Mouse (Mus musculus) midbrain, embryonic 14.5 days (tissue): ENCODE measurements around the gene 1700017B05Rik. TPM values are rescaled to one million over a fixed set of nuclear protein-coding genes. Genes with fewer than 3 reads are reported as not detected.

ENCODE experiments used
- ATAC-seq: fragments of 200-750 bp; cut with Nextera tagmentation; 2 replicates; pipeline ENCODE4 v1.8.0; 2017; ENCODE audit warnings: moderate number of reproducible peaks, moderate library complexity; ENCODE audit not compliant: low FRiP score, low TSS enrichment
- DNase-seq: peaks from one replicate; pipeline ENCODE4 v3.0.0-alpha.2; 2015
- H3K27ac ChIP-seq: fragments of 300-500 bp; sonication (generic); replicated peaks from 2 replicates; pipeline ENCODE4 v1.5.1; 2014; ENCODE audit warnings: mild to moderate bottlenecking, low read depth, low read length, moderate library complexity
- H3K27me3 ChIP-seq: fragments of 300-500 bp; sonication (generic); 2 replicates; pipeline ENCODE4 v1.6.1; 2014; ENCODE audit warnings: low read length, control low read depth, mixed read lengths; ENCODE audit not compliant: control insufficient read depth, insufficient read depth
- H3K36me3 ChIP-seq: fragments of 300-500 bp; sonication (generic); 2 replicates; pipeline ENCODE4 v1.6.1; 2014; ENCODE audit warnings: low read length, control low read depth; ENCODE audit not compliant: control insufficient read depth, insufficient read depth
- H3K4me1 ChIP-seq: fragments of 300-500 bp; sonication (generic); 2 replicates; pipeline ENCODE4 v1.6.1; 2014; ENCODE audit warnings: mild to moderate bottlenecking, antibody characterized with exemption, low read length, control low read depth; ENCODE audit not compliant: control insufficient read depth, insufficient read depth
- H3K4me2 ChIP-seq: fragments of 300-500 bp; sonication (generic); 2 replicates; pipeline ENCODE4 v1.6.1; 2014; ENCODE audit warnings: mild to moderate bottlenecking, low read length, moderate library complexity
- H3K4me3 ChIP-seq: fragments of 300-500 bp; sonication (generic); replicated peaks from 2 replicates; pipeline ENCODE4 v1.5.1; 2014; ENCODE audit warnings: low read depth, low read length
- H3K9ac ChIP-seq: fragments of 300-500 bp; sonication (generic); replicated peaks from 2 replicates; pipeline ENCODE4 v1.6.1; 2014; ENCODE audit warnings: mild to moderate bottlenecking, low read length, moderate library complexity
- H3K9me3 ChIP-seq: fragments of 300-500 bp; sonication (generic); 2 replicates; pipeline ENCODE4 v1.6.1; 2016; ENCODE audit warnings: low read length, control low read depth, mixed read lengths; ENCODE audit not compliant: control insufficient read depth
- WGBS: fragments of 180-500 bp; shearing (Covaris S2); extraction: QIAGEN DNeasy Blood & Tissue Kit; methylation state at CpG from one replicate; pipeline ENCODE4 v1.1.7; 2014; 5-methylcytosine and 5-hydroxymethylcytosine counted together
- polyA plus RNA-seq: library from polyadenylated mRNA; unstranded; fragments of >200 nt; fragmentation: Nextera tagmentation; extraction: Ambion mirVana; gene quantifications from 2 replicates; pipeline ENCODE4 v1.2.1, GENCODE M21; 2014

1700017B05Rik gene
- polyA plus RNA-seq, 1 experiment from 2014 or later, result 4.4 TPM

DNA sequence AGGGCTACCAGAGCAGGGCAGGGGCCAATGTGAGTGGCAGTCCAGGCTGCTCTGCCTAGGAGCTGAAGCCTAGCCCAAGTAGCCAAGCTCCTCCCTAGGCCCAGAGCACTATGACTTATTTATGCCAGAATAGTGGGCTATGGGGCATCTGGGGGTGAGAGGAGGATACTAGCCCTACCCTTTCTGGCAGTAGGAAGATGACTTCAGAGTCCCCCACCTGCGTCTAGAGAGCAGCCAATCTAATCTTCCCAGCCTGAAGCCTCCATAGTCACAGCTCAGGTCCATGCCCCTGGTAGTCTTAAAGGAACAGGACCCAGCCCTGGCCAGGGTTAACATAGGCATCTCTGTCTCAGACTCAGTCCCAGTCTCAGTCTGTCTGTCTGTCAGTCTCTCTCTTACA lies 7.0 kb upstream of the 1700017B05Rik start:
- H3K4me1 ChIP-seq, result peaks cover 33% of the 10 kb centered on the region
- H3K9ac ChIP-seq, result no peak overlapping the region
- H3K4me2 ChIP-seq, result no peak overlapping the region
- no peak for DNase-seq
- H3K27me3 ChIP-seq, result no peaks in the 10 kb centered on the region
- ATAC-seq, result no peak
- 50% methylated on average over 1 of the region's 1 CpGs for WGBS
- no peaks in the 10 kb centered on the region for H3K36me3 ChIP-seq
- no peaks in the 10 kb centered on the region for H3K9me3 ChIP-seq
- H3K4me3 ChIP-seq, result no peak overlapping the region
- peak overlapping the region; percentile 32 for H3K27ac ChIP-seq

DNA sequence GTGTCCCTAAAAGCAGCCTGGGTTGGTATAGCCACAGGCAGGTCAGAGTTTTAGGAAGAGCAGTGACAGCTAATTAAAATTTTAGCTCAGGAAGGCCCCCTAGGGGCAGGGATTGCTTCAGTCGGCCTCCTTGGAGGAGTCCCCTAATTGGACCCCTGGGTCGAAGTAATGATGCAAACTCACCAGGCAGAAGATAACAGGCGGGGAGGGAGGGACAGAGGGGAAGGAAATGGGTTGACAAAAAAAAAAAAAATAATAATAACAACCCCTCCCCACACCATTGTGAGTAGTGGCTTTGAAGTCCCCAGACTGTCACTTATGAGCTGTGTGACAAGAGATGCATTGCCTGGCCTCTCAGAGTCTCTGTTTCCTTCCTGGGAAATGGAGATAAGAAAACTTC lies 6.2 kb upstream of the 1700017B05Rik start:
- H3K4me2 ChIP-seq, result no peak overlapping the region
- H3K27me3 ChIP-seq, result no peaks in the 10 kb centered on the region
- H3K36me3 ChIP-seq, result no peaks in the 10 kb centered on the region
- peak; percentile 43; the same call in 1 of the 2 replicates for ATAC-seq
- no peak overlapping the region for H3K4me3 ChIP-seq
- H3K9ac ChIP-seq, result no peak overlapping the region
- 0 out of 2 replicates have a peak overlapping the region, but pooled peaks have one; percentile 26 for H3K27ac ChIP-seq
- no peaks in the 10 kb centered on the region for H3K9me3 ChIP-seq
- DNase-seq, result peak; percentile 79
- WGBS, result 9% methylated on average over 3 of the region's 3 CpGs
- peaks cover 33% of the 10 kb centered on the region for H3K4me1 ChIP-seq

DNA sequence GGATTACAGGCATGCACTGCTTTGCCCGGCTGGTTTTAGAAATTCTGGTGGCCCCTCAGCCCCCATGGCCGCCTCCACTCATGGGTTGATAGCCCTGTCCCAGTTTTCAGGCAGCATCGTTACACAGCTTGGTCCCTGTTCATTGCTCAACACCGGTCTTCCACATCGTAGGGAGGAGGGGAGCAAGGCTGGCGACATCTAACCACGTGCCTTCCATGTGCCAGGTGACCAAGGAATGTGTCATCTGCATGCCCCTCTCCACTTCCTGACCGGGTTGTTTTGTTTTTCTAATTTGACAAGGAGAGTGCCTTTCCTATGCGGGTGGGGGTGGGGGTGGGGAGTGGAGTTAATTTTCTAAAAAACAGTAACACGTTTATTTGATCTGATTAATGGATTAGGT lies 5.7 kb upstream of the 1700017B05Rik start:
- no peak overlapping the region for H3K4me2 ChIP-seq
- DNase-seq (no peak), ATAC-seq (no peak)
- H3K27ac ChIP-seq, result 0 out of 2 replicates have a peak overlapping the region, but pooled peaks have one; percentile 26
- no peaks in the 10 kb centered on the region for H3K36me3 ChIP-seq
- no peak overlapping the region for H3K9ac ChIP-seq
- no peaks in the 10 kb centered on the region for H3K27me3 ChIP-seq
- no peak overlapping the region for H3K4me3 ChIP-seq
- no peaks in the 10 kb centered on the region for H3K9me3 ChIP-seq
- peaks cover 33% of the 10 kb centered on the region for H3K4me1 ChIP-seq
- WGBS, result 26% methylated on average over 10 of the region's 10 CpGs

DNA sequence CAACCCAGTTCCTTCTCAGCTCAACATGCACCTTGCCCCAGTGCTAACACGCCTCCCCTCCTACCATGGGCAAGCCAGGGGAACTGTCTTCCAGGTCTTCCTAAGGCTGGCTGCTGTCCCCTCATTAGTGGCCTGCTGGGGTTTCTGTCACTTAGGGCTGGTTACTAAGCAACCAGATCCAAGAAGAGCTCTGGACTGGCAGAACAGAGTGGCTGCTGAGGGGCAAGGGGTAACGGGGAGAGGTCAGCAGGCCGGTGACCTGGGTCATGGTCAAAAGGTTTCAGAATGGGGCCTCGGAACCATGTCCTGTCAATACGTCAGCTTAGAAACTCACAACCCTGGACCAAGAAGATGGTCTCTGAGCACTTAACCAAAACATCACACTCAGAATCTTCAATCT lies 5.0 kb upstream of the 1700017B05Rik start:
- Histone ChIP-seq H3K4me3 (no peak overlapping the region), H3K27ac (no peak overlapping the region), H3K4me2 (no peak overlapping the region), H3K9ac (no peak overlapping the region), H3K4me1 (peaks cover 33% of the 10 kb centered on the region), H3K9me3 (no peaks in the 10 kb centered on the region), H3K27me3 (no peaks in the 10 kb centered on the region), H3K36me3 (no peaks in the 10 kb centered on the region)
- WGBS, result 13% methylated on average over 5 of the region's 5 CpGs
- DNase-seq (peak; percentile 31), ATAC-seq (no peak)

DNA sequence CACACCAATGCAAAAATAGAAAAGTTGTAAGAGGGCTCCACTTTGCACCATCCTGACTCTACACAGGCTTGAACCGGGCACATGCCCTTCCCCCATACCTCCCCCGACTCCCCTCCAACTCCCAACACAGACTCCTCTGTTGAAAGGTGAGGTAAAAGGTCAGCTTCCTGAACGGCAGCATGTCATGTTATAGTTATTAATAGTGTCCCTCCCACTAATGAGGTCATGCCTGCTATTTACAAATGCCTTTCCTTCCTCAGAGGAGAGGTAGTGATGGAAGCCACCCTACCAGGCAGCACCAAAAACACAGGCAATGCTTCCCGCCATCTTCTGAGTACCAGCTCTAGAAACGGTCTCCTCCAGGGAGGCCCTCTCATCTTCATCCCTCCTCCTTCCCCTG lies 2.7 kb upstream of the 1700017B05Rik start:
- H3K27ac ChIP-seq, result no peak overlapping the region
- no peak overlapping the region for H3K9ac ChIP-seq
- WGBS, result 68% methylated on average over 5 of the region's 5 CpGs
- no peak for ATAC-seq
- DNase-seq, result no peak
- peaks cover 40% of the 10 kb centered on the region for H3K4me1 ChIP-seq
- no peak overlapping the region for H3K4me2 ChIP-seq
- no peaks in the 10 kb centered on the region for H3K9me3 ChIP-seq
- no peaks in the 10 kb centered on the region for H3K27me3 ChIP-seq
- H3K36me3 ChIP-seq, result no peaks in the 10 kb centered on the region
- H3K4me3 ChIP-seq, result no peak overlapping the region

GRCm38 (mm10) chr9:57262795-57263684 lies 628 bp upstream of the 1700017B05Rik start:
- DNase-seq, result no peak
- 56% methylated on average over 13 of the region's 13 CpGs for WGBS
- H3K4me3 ChIP-seq, result peak overlapping the region; percentile 58

GRCm38 (mm10) chr9:57261516-57261912 lies 898 bp downstream of the 1700017B05Rik start:
- peak overlapping the region; percentile 68 for H3K9ac ChIP-seq
- peaks cover 5% of the 10 kb centered on the region; the same call in 1 of the 2 replicates for H3K36me3 ChIP-seq
- no peaks in the 10 kb centered on the region for H3K27me3 ChIP-seq
- H3K4me2 ChIP-seq, result peak overlapping the region; percentile 96
- DNase-seq (peak; percentile 58), ATAC-seq (peak; percentile 19)
- peak overlapping the region; percentile 58 for H3K4me3 ChIP-seq
- H3K9me3 ChIP-seq, result no peaks in the 10 kb centered on the region
- peaks cover 17% of the 10 kb centered on the region for H3K4me1 ChIP-seq
- no peak overlapping the region for H3K27ac ChIP-seq
- WGBS, result under 1% methylated on average over 26 of the region's 26 CpGs

More at GRCm38 (mm10) chr9:57262795-57263684, 628 bp upstream of the 1700017B05Rik start:
- H3K27me3 ChIP-seq, result no peaks in the 10 kb centered on the region
- no peaks in the 10 kb centered on the region for H3K9me3 ChIP-seq
- H3K27ac ChIP-seq, result no peak overlapping the region
- peaks cover 29% of the 10 kb centered on the region for H3K4me1 ChIP-seq
- peak overlapping the region; percentile 68; the same call in 1 of the 2 replicates for H3K9ac ChIP-seq
- H3K36me3 ChIP-seq, result no peaks in the 10 kb centered on the region
- peak overlapping the region; percentile 96 for H3K4me2 ChIP-seq
- ATAC-seq, result no peak

DNA sequence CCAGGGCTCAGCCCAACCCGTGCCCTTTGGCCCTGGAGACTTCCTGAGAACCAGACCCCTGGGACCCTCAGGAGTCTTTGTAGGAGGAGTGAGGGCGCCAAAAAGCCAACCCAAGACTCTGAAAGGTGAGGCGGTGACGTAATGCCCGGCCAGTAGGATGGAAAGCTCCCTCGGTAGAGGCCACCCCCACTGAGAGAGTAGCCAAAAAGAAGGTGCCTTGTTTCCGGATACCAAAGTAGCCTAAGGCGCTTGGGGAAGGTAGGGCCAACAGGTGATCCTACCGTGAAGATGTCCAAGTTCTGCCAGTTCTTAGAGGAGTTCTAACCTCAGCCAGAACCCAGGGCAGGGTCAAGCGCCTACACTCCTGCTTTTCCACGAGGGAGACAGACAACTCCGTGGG lies 1.5 kb downstream of the 1700017B05Rik start:
- DNase-seq (no peak), ATAC-seq (no peak)
- H3K9me3 ChIP-seq, result no peaks in the 10 kb centered on the region
- peaks cover 11% of the 10 kb centered on the region for H3K4me1 ChIP-seq
- peaks cover 5% of the 10 kb centered on the region; the same call in 1 of the 2 replicates for H3K36me3 ChIP-seq
- no peak overlapping the region for H3K9ac ChIP-seq
- no peak overlapping the region for H3K27ac ChIP-seq
- peak overlapping the region; percentile 96 for H3K4me2 ChIP-seq
- 20% methylated on average over 12 of the region's 12 CpGs for WGBS
- H3K27me3 ChIP-seq, result no peaks in the 10 kb centered on the region
- peak overlapping the region; percentile 58 for H3K4me3 ChIP-seq

DNA sequence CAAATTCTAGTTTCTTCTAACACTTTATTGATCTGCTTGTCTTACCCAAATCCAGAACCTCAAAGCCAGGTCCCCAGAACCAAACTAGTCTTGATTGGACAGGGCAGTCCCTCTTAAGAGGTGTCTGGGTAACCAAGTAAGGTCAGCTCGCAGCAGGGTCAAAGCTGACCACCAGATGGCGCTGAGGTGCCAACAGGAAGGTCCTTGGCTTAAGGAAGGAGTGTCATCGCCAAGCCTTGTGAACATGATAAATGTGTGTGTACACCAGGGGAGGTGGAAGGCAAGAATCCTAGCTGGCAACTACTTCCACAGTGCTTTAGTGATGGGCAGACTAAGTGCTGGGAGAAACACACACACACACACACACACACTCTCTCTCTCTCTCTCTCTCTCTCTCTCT lies 2.7 kb downstream of the 1700017B05Rik start:
- no peak overlapping the region for H3K4me2 ChIP-seq
- no peaks in the 10 kb centered on the region for H3K27me3 ChIP-seq
- no peak overlapping the region for H3K9ac ChIP-seq
- 8% methylated on average over 3 of the region's 3 CpGs for WGBS
- DNase-seq, result peak; percentile 92
- H3K9me3 ChIP-seq, result no peaks in the 10 kb centered on the region
- ATAC-seq, result no peak
- peaks cover 9% of the 10 kb centered on the region for H3K4me1 ChIP-seq
- peaks cover 5% of the 10 kb centered on the region; the same call in 1 of the 2 replicates for H3K36me3 ChIP-seq
- H3K4me3 ChIP-seq, result no peak overlapping the region
- H3K27ac ChIP-seq, result no peak overlapping the region
